Mouse (Mus musculus) CH12.LX (cell line): ENCODE data around the gene Bst2.

Experiments used
- CTCF ChIP-seq, 2 experiments: IDR thresholded peaks in 1 of 2; conservative IDR thresholded peaks in 1 of 2; 2 replicates each; pipeline ENCODE4 v1.5.1; 2011 to 2012; ENCODE audit warnings: low read depth in 2 of 2, low read length in 2 of 2, improper control_type of control experiment in 1 of 2, inconsistent platforms in 1 of 2, mild to moderate bottlenecking in 1 of 2, moderate library complexity in 1 of 2
- MAFK ChIP-seq: IDR thresholded peaks from 2 replicates; pipeline ENCODE4 v1.6.1; 2011; ENCODE audit warnings: low read length, improper control_type of control experiment; ENCODE audit not compliant: insufficient replicate concordance
- MYC ChIP-seq: IDR thresholded peaks from 2 replicates; pipeline ENCODE4 v1.6.1; 2011; ENCODE audit warnings: low read depth, mild to moderate bottlenecking, improper control_type of control experiment, low read length
- NRF1 ChIP-seq: IDR thresholded peaks from 2 replicates; pipeline ENCODE4 v1.6.1; 2014; ENCODE audit warnings: low read depth, mild to moderate bottlenecking, inconsistent platforms, low read length, improper control_type of control experiment, moderate library complexity
- POLR2A ChIP-seq: IDR thresholded peaks from 2 replicates; pipeline ENCODE4 v1.6.1; 2011; ENCODE audit warnings: low read depth, mild to moderate bottlenecking, improper control_type of control experiment, low read length
- POLR2AphosphoS2 ChIP-seq: IDR thresholded peaks from 2 replicates; pipeline ENCODE4 v1.6.1; 2011; ENCODE audit warnings: low read depth, low read length, improper control_type of control experiment
- SMC3 ChIP-seq: IDR thresholded peaks from 2 replicates; pipeline ENCODE4 v1.6.1; 2011; ENCODE audit warnings: low read depth, low read length, improper control_type of control experiment
- USF1 ChIP-seq: IDR thresholded peaks from 2 replicates; pipeline ENCODE4 v1.6.1; 2014; ENCODE audit warnings: low read depth, mild to moderate bottlenecking, inconsistent platforms, low read length, improper control_type of control experiment
- ZC3H11A ChIP-seq: IDR thresholded peaks from 2 replicates; pipeline ENCODE4 v1.6.1; 2012; ENCODE audit warnings: low read depth, mild to moderate bottlenecking, inconsistent platforms, low read length, improper control_type of control experiment
- ZNF384 ChIP-seq: IDR thresholded peaks from 2 replicates; pipeline ENCODE4 v1.6.1; 2012; ENCODE audit warnings: low read depth, low read length, improper control_type of control experiment, inconsistent platforms

GRCm38 (mm10) chr8:71487691-71488445 is 49.4 kb downstream of the Bst2 start, which contains the start of gene Gtpbp3:
- TF ChIP-seq CTCF (conservative IDR thresholded peaks at IDR 0.05 in 1 of 2, IDR thresholded peaks at IDR 0.05 in 1 of 2; ENCODE audit: low read depth in 2 of 2, low read length in 2 of 2) (no peak), POLR2AphosphoS2 (no peak), POLR2A (peak; percentile 66), NRF1 (no peak), ZC3H11A (no peak), USF1 (no peak), ZNF384 (no peak), MAFK (no peak), MYC (no peak), SMC3 (no peak)
